Mouse (Mus musculus) erythroblast, embryonic 14.5 days (primary cell): ENCODE data around the gene Psen1.

Experiments used
- GATA1 ChIP-seq: IDR thresholded peaks from 2 replicates; pipeline ENCODE4 v1.6.1; 2012; ENCODE audit warnings: low read length, inconsistent platforms, mixed read lengths
- TAL1 ChIP-seq: IDR thresholded peaks from 3 replicates; pipeline ENCODE4 v1.6.1; 2012; ENCODE audit warnings: low read length, inconsistent platforms, mixed read lengths

DNA sequence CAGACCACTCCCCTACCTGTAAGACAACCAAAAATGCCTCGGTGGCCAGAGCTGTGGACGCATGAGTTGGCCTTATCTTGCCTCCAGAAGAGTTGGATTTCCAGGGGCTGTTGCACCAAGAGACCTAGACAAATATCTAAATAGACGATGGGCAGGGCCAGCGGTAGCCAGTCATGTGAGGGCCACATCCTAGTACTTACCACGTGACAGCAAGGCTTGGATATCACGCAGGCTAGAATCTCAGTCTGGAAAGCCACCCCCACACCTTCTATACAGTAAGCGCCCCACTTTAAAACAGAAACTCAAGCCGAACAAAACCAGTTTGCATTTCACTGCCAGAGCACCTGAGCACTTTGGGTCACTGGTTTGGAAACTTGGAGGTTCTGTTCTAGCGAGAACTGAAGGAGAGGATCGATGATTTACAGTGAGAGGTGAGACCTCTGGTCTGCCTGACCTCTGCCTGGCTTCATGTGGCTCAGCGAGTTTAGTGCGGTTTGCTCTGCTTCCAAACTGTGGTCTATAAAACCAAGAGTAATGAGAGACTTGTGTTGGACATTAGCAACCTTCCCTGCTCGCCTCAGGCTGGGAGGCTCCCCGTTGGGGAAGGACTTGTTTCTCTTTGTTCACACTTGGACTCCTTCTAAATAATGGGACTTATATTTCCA lies 80.4 kb downstream of the Psen1 start:
- TF ChIP-seq GATA1 (no peak), TAL1 (no peak)
